Mouse (Mus musculus) bone marrow macrophage, adult 2 months (primary cell): ENCODE measurements around the gene Gcgr. TPM values are rescaled to one million over a fixed set of nuclear protein-coding genes. Genes with fewer than 3 reads are reported as not detected.

Experiments
- H3K27ac ChIP-seq: 2 replicates; pipeline ENCODE4 v1.5.1; 2012; ENCODE audit warnings: low read depth, low read length; ENCODE audit not compliant: insufficient read depth
- H3K4me1 ChIP-seq: 2 replicates; pipeline ENCODE4 v1.6.1; 2012; ENCODE audit warnings: low read length; ENCODE audit not compliant: control insufficient read depth, insufficient read depth
- H3K4me3 ChIP-seq: 2 replicates; pipeline ENCODE4 v1.5.1; 2012; ENCODE audit warnings: mild to moderate bottlenecking, low read length, moderate library complexity; ENCODE audit not compliant: insufficient read depth
- CTCF ChIP-seq: IDR thresholded peaks from 2 replicates; pipeline ENCODE4 v1.5.1; 2012; ENCODE audit warnings: low read depth, mild to moderate bottlenecking, low read length, moderate library complexity
- POLR2A ChIP-seq: IDR thresholded peaks from 2 replicates; pipeline ENCODE4 v1.6.1; 2012; ENCODE audit warnings: mild to moderate bottlenecking, low read depth, low read length, borderline replicate concordance
- polyA plus RNA-seq: library from polyadenylated mRNA; stranded (reverse); fragments of >200 nt; gene quantifications from 2 replicates; pipeline ENCODE4 v1.2.4, GENCODE M21; 2012; ENCODE audit not compliant: missing spikeins, insufficient read depth, insufficient read length

Gene Gcgr
- polyA plus RNA-seq, 1 experiment, result not detected

- no peak for TF ChIP-seq CTCF
- no peak for TF ChIP-seq POLR2A
- Histone ChIP-seq H3K4me1 (0 out of 2 replicates have a peak, but pooled peaks cover 2% of the 10 kb centered on the region), H3K27ac (no peak overlapping the region), H3K4me3 (no peak overlapping the region)
These were observed 1.1 kb downstream of the Gcgr start for GRCm38 (mm10) chr11:120531646-120532045.

- Histone ChIP-seq H3K4me3 (no peak overlapping the region), H3K27ac (no peak overlapping the region), H3K4me1 (peaks cover 8% of the 10 kb centered on the region)
- TF ChIP-seq POLR2A, result no peak
- TF ChIP-seq CTCF, result no peak
These were observed 3.6 kb downstream of the Gcgr start for GRCm38 (mm10) chr11:120534093-120534492.

- Histone ChIP-seq H3K27ac (no peak overlapping the region), H3K4me1 (peaks cover 15% of the 10 kb centered on the region), H3K4me3 (no peak overlapping the region)
- no peak for TF ChIP-seq CTCF
- no peak for TF ChIP-seq POLR2A
These were observed 4.6 kb downstream of the Gcgr start for GRCm38 (mm10) chr11:120535145-120535544.

- Histone ChIP-seq H3K4me1 (peaks cover 15% of the 10 kb centered on the region), H3K27ac (no peak overlapping the region), H3K4me3 (no peak overlapping the region)
- TF ChIP-seq CTCF (no peak), POLR2A (no peak)
These were observed 5.3 kb downstream of the Gcgr start for GRCm38 (mm10) chr11:120535804-120536203.

- TF ChIP-seq CTCF (no peak), POLR2A (no peak)
- Histone ChIP-seq H3K27ac (no peak overlapping the region), H3K4me1 (peaks cover 13% of the 10 kb centered on the region), H3K4me3 (no peak overlapping the region)
These were observed 8.0 kb downstream of the Gcgr start for GRCm38 (mm10) chr11:120538485-120538884.

GRCm38 (mm10) chr11:120538955-120539284 lies 8.4 kb downstream of the Gcgr start:
- Histone ChIP-seq H3K4me1 (peaks cover 13% of the 10 kb centered on the region), H3K27ac (0 out of 2 replicates have a peak overlapping the region, but pooled peaks have one; percentile 21), H3K4me3 (no peak overlapping the region)
- TF ChIP-seq POLR2A, result no peak
- no peak for TF ChIP-seq CTCF

- Histone ChIP-seq H3K4me1 (peaks cover 13% of the 10 kb centered on the region), H3K27ac (0 out of 2 replicates have a peak overlapping the region, but pooled peaks have one; percentile 21), H3K4me3 (no peak overlapping the region)
- no peak for TF ChIP-seq POLR2A
- no peak for TF ChIP-seq CTCF
These were observed 9.0 kb downstream of the Gcgr start for GRCm38 (mm10) chr11:120539285-120540014.

GRCm38 (mm10) chr11:120541907-120542306 lies 11.4 kb downstream of the Gcgr start:
- Histone ChIP-seq H3K4me3 (no peak overlapping the region), H3K27ac (no peak overlapping the region), H3K4me1 (peaks cover 13% of the 10 kb centered on the region)
- TF ChIP-seq POLR2A (no peak), CTCF (peak; percentile 29; the same call in 1 of the 2 replicates)

GRCm38 (mm10) chr11:120542376-120542775 lies 11.9 kb downstream of the Gcgr start:
- TF ChIP-seq CTCF (no peak), POLR2A (no peak)
- H3K27ac ChIP-seq, result no peak overlapping the region
- no peak overlapping the region for H3K4me3 ChIP-seq
- H3K4me1 ChIP-seq, result peaks cover 16% of the 10 kb centered on the region

- Histone ChIP-seq H3K27ac (no peak overlapping the region), H3K4me1 (peaks cover 20% of the 10 kb centered on the region), H3K4me3 (no peak overlapping the region)
- no peak for TF ChIP-seq POLR2A
- no peak for TF ChIP-seq CTCF
These were observed 15.5 kb downstream of the Gcgr start for GRCm38 (mm10) chr11:120545964-120546363.
